Mouse (Mus musculus) mouse trophoblast stem cell (cell line): ENCODE results near the gene Vmn1r214.

Source experiments
- in situ Hi-C, 2 experiments: fragments of 300-500 bp; cut with MseI, MboI; formaldehyde crosslinking; loops; 2 replicates in 1 of 2; 3 replicates in 1 of 2; pipeline ENCODE4 v1.15.1; 2025

The Vmn1r214 gene

DNA sequence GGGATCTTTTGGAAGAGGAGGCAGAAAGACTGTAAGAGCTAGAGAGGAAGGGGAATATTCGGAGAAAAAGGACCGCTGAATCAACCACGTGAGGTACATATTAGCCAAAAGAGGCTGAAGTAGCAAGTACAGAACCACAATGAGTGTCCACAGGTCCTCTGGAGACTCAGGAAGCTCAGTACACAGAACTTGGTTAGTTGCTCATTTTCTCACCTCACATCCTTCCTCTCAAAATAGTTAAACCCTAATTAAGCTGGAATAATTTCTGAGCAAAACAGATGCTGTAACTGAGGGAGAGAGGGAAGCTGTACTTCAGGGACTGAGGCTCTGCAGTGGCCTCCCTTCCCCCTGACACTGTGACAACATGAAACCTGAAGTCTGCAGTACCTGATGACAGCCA, at the start of gene Vmn1r214:
Gene Vmn1r214 (plus strand): TSS at position 301 of the 400 bp plus-strand sequence.
- in situ Hi-C loops: loop anchor here in 1 of 2 experiments (25.0 kb wide), 1 partner anchor 143 kb away; the partner anchor contains the start of gene Vmn1r212

DNA sequence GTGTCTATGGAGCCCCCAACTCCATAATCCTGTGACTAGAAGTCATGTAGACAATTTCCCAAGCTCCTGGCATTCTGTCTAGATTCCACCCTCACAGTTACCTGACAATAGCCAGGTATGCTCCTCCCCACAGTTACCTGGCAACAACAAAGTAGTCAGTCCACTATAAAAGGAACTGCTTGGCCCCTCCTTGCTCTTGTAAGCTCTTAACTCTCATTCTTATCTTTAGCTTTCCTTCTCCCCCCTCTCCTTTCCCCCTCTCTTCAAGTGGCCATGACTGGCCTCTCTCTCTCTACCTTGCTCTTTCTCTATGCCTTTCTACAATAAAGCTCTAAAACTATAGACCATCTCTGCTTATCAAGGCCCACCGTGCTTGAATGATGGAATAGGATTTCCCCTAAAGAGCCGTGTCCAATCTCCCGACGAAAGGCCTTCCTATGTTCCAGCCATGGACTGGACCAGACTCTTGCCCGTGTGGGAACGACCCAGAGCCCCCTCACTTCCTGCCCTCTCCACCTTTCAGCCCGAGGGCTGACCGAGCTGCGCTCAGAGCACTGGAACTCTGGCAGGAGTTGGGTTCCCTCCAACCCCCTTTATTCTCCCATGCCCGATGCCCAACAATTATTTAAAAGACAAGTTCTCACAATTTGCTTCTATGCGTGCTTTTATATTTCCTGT, 39.9 kb upstream of the Vmn1r214 start:
- in situ Hi-C loops: no loop called here

GRCm38 (mm10) chr13:22992178-22992700, 38.0 kb upstream of the Vmn1r214 start:
- in situ Hi-C loops: no loop called here

DNA sequence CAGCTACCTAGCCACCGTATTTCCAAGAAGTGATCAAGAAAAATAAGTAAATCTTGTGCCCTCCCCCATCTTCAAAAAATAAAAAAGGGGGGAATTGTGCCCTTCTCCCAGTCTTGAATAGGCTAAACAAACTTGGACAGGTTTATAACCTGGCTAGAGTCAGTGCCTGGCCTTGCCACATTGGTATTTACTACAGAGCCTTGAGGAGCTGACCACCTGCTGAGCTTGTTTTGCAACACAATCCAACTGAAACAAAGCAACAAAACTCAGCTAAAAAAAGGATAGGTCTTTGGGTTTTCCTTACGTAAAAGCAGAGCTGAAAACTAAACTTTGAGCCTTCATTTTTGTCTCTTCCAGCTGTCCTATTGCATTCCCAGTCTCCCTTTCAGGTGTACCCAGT, 37.5 kb upstream of the Vmn1r214 start:
- in situ Hi-C loops: no loop called here

- in situ Hi-C loops: no loop called here
These were observed 22.9 kb upstream of the Vmn1r214 start, which contains the start of gene Vmn1r213 for GRCm38 (mm10) chr13:23007356-23007755. Gene Vmn1r213, plus strand, starts transcription at chr13:23007656.

- in situ Hi-C loops: no loop called here
These were observed 12.1 kb upstream of the Vmn1r214 start for GRCm38 (mm10) chr13:23018158-23018557.

DNA sequence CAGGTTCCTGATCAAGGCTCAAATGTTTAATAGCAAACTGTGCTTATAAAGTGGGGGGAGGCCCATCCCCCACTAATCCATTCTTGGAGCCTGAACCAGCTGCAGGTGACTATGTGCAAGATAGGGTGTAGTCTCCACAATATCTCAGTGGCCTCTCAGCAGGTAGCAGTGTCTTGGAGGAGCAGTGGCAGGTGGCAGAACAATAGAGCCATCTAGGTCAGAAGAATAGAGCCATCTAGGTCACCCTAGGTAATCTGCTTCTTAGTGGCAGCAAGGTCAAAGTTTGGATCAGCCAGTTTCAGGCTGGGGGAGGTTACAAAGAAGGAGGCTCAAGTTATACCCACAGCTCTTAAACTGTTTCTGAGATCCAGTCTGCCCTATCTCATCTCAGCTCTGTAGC, 5.4 kb upstream of the Vmn1r214 start:
- in situ Hi-C loops: loop anchor here in 1 of 2 experiments (25.0 kb wide), 1 partner anchor 138 kb away; the partner anchor contains the start of gene Vmn1r212

- in situ Hi-C loops: no loop called here
These were observed 27.6 kb downstream of the Vmn1r214 start for GRCm38 (mm10) chr13:23057778-23058177.

DNA sequence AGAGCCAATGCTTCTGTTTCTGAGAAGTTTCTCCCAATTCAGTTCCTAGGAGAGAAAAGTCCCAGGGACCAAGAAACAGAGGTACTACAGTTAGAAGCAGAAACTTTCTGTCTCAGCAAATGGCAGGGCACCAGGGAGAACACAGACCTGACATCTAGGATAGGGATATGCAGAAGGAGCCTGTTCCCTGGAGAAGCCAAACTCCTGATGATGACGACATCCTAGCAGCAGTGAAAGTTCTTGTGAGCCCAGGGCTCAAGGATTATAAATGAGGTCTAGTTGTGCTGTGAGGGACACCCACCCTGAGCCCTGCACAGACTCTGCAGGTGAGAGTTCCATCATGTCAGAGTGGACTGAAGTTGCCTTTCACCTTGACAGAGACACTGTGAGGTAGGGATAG, 37.5 kb downstream of the Vmn1r214 start, which contains the start of gene Vmn1r215:
Gene Vmn1r215 (plus strand): TSS at position 301 of the 400 bp plus-strand sequence.
- in situ Hi-C loops: no loop called here

DNA sequence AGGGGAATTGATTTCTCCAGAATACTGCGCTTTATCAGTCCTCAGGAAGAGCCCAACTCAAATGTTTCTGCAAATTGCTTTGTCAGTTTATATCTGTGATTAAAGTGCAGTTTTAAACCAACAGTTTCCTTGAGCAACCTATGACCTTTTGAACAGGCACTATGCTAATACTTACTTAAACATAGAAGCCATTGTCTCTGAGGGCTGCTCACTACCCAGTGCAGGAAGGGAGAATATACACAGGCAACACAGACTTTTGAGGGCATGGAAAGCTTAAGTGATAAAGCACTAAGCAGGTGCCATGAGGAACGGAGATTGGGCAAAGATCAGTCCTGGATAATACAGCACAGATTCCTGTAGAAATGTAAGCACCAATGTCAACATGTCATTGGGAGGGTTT, 39.1 kb downstream of the Vmn1r214 start:
- in situ Hi-C loops: no loop called here
